Mouse (Mus musculus) C2C12 (cell line): ENCODE data around the gene Olfr649.

Experiments used
- CTCF ChIP-seq: IDR thresholded peaks from one replicate; pipeline ENCODE4 v1.5.1; 2011; ENCODE audit not compliant: control insufficient read depth, insufficient read depth, insufficient read length
- FOSL1 ChIP-seq: IDR thresholded peaks from one replicate; pipeline ENCODE4 v1.8.0; 2011; ENCODE audit warnings: mild to moderate bottlenecking, low read length; ENCODE audit not compliant: poor library complexity, insufficient read depth, severe bottlenecking

- TF ChIP-seq FOSL1 (no peak), CTCF (no peak)
Measured at GRCm38 (mm10) chr7:104206197-104206596, 10.4 kb upstream of the Olfr649 start.
